Mouse (Mus musculus) MEL (cell line): ENCODE measurements around the gene Dcakd.

Experiments
- CTCF ChIP-seq, 3 experiments: IDR thresholded peaks in 2 of 3; conservative IDR thresholded peaks in 1 of 3; 2 replicates each; pipeline ENCODE4 v1.5.1; 2011 to 2012; ENCODE audit warnings: low read length in 3 of 3, low read depth in 2 of 3, mild to moderate bottlenecking in 2 of 3, improper control_type of control experiment in 1 of 3, inconsistent platforms in 1 of 3, mixed read lengths in 1 of 3, moderate library complexity in 1 of 3; ENCODE audit not compliant: control insufficient read depth in 1 of 3, insufficient read depth in 1 of 3, poor library complexity in 1 of 3, severe bottlenecking in 1 of 3
- EP300 ChIP-seq, 2 experiments: IDR thresholded peaks; 2 replicates each; pipeline ENCODE4 v1.6.1; 2011; ENCODE audit warnings: improper control_type of control experiment in 2 of 2, low read length in 2 of 2, low read depth in 1 of 2, mild to moderate bottlenecking in 1 of 2
- ETS1 ChIP-seq: IDR thresholded peaks from 2 replicates; pipeline ENCODE4 v1.6.1; 2012; ENCODE audit warnings: low read depth, mild to moderate bottlenecking, inconsistent platforms, low read length, improper control_type of control experiment, moderate library complexity
- GABPA ChIP-seq: IDR thresholded peaks from 2 replicates; pipeline ENCODE4 v1.6.1; 2012; ENCODE audit warnings: low read depth, mild to moderate bottlenecking, inconsistent platforms, low read length, improper control_type of control experiment, moderate library complexity
- GATA1 ChIP-seq: IDR thresholded peaks from 2 replicates; pipeline ENCODE4 v1.6.1; 2011; ENCODE audit warnings: low read depth, low read length, improper control_type of control experiment
- HCFC1 ChIP-seq: IDR thresholded peaks from 2 replicates; pipeline ENCODE4 v1.6.1; 2012; ENCODE audit warnings: low read depth, mild to moderate bottlenecking, inconsistent platforms, low read length, improper control_type of control experiment, moderate library complexity
- MAFK ChIP-seq: IDR thresholded peaks from 2 replicates; pipeline ENCODE4 v1.6.1; 2011; ENCODE audit warnings: low read depth, mild to moderate bottlenecking, low read length, improper control_type of control experiment, borderline replicate concordance
- NELFE ChIP-seq: IDR thresholded peaks from 2 replicates; pipeline ENCODE4 v1.6.1; 2011; ENCODE audit warnings: low read depth, low read length, improper control_type of control experiment
- POLR2A ChIP-seq, 2 experiments: IDR thresholded peaks; 2 replicates each; pipeline ENCODE4 v1.6.1; 2011 to 2012; ENCODE audit warnings: low read length in 2 of 2, mild to moderate bottlenecking in 2 of 2, control low read depth in 1 of 2, improper control_type of control experiment in 1 of 2, low read depth in 1 of 2, moderate library complexity in 1 of 2; ENCODE audit not compliant: control insufficient read depth in 1 of 2, insufficient read depth in 1 of 2, poor library complexity in 1 of 2
- RCOR1 ChIP-seq: IDR thresholded peaks from 2 replicates; pipeline ENCODE4 v1.6.1; 2012; ENCODE audit warnings: low read depth, mild to moderate bottlenecking, inconsistent platforms, low read length, improper control_type of control experiment
- SMC3 ChIP-seq: IDR thresholded peaks from 2 replicates; pipeline ENCODE4 v1.6.1; 2011; ENCODE audit warnings: low read depth, low read length, improper control_type of control experiment
- TBP ChIP-seq: IDR thresholded peaks from 2 replicates; pipeline ENCODE4 v1.8.0; 2011; ENCODE audit warnings: low read depth, low read length, improper control_type of control experiment
- USF1 ChIP-seq: IDR thresholded peaks from 2 replicates; pipeline ENCODE4 v1.6.1; 2014; ENCODE audit warnings: low read depth, mild to moderate bottlenecking, inconsistent platforms, low read length, improper control_type of control experiment, moderate library complexity
- ZKSCAN1 ChIP-seq: IDR thresholded peaks from 2 replicates; pipeline ENCODE4 v1.6.1; 2012; ENCODE audit warnings: low read depth, mild to moderate bottlenecking, inconsistent platforms, low read length, improper control_type of control experiment, moderate library complexity

DNA sequence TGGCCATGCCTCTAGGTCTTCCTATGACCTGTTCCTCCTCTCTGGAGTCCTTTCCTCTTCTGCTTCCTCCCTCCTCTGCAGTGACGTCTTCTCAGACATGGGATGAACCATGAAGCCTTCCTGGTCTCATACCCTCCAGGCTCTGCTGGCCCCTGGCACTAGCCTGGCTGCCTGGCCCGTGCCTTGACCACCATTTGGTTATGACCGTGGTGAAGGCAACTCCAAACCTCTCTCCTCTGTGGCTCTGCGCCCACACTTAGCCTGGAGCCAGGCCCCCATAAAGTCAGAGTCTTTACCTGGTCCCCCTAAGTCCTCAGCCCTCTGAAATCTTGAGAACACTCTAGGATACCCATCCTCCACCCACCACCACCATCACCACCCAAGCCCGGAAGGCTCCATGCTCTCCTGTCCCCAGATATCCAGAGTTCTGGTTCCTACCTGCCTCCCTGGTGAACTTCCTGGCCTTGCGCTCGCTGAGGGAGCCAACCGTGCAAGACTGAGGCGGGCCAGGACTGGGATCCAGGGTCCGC lies 46.1 kb upstream of the Dcakd start:
- no peak for TF ChIP-seq CTCF (IDR thresholded peaks at IDR 0.05 in 2 of 3, conservative IDR thresholded peaks at IDR 0.05 in 1 of 3; ENCODE audit: control insufficient read depth in 1 of 3, insufficient read depth in 1 of 3, low read depth in 2 of 3, low read length in 3 of 3, poor library complexity in 1 of 3, severe bottlenecking in 1 of 3)
- TF ChIP-seq GATA1 = no peak
- no peak for TF ChIP-seq POLR2A (IDR thresholded peaks at IDR 0.05; ENCODE audit: control insufficient read depth in 1 of 2, insufficient read depth in 1 of 2, low read depth in 1 of 2, low read length in 2 of 2, poor library complexity in 1 of 2)
- TF ChIP-seq EP300 (IDR thresholded peaks at IDR 0.05; ENCODE audit: low read depth in 1 of 2, low read length in 2 of 2) = no peak
- TF ChIP-seq SMC3 = no peak
- no peak for TF ChIP-seq ETS1
- TF ChIP-seq HCFC1 = no peak
- TF ChIP-seq GABPA = no peak
- no peak for TF ChIP-seq NELFE
- no peak for TF ChIP-seq USF1
- no peak for TF ChIP-seq RCOR1
- TF ChIP-seq TBP = no peak
- no peak for TF ChIP-seq ZKSCAN1
- no peak for TF ChIP-seq MAFK
